Mouse (Mus musculus): ENCODE measurements around the gene Ankrd44.

DNA sequence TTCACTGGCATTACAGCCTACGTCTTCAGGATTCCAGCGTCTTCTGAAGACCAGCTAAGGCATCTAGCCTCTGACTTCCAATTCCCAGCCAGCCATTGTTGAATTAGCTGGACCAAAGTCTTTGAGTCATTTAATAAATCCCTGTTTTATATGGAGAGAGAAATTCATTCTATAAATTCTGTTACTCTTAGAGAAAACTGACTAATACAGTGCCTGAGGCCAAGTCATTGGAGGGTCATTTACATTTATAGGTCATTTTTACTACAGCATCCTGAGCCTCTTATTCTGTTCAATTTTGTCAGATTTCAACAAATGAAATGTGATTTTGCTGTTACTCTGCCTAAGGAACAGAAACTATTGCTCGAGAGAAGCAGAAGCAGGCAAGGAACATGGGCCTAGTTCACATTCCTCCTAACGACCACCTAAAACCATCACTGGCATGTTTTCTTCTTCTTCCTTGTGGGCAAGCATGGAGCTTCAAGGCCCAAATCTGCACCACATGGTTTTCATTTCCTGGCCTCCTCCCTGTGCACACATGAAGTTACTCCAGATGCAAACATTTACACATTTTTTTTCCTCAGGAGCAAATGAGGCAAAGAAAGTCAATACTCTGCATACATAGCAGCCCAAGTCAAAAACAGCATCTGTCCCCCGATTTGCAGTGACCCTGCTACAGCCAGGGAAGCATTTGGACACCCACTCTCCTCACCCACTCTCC, 45.7 kb upstream of the Ankrd44 start:
- TF ChIP-seq CTCF (IDR thresholded peaks at IDR 0.05; ENCODE audit: borderline replicate concordance, insufficient read depth, low read depth, low read length) (no peak), POLR2A (IDR thresholded peaks at IDR 0.05; ENCODE audit: borderline replicate concordance, insufficient read depth, low read length) (no peak)
